Mouse (Mus musculus) heart, adult 9 months (tissue): ENCODE measurements around the gene Rgs10.

Experiments used
- DNase-seq, 2 experiments: peaks; one replicate each; pipeline ENCODE4 v3.0.0; 2022; ENCODE audit warnings: low spot score in 2 of 2

Gene Rgs10

GRCm38 (mm10) chr7:128417930-128418779 is at the start of gene Rgs10:
Gene Rgs10 (minus strand): TSS chr7:128418758.
- peak; percentile 63 to 64 for DNase-seq

- DNase-seq: no peak
Measured at GRCm38 (mm10) chr7:128462406-128462805, 43.8 kb upstream of the Rgs10 start.

- peak; percentile 98 to 99 for DNase-seq
Measured at GRCm38 (mm10) chr7:128461285-128462215, 43.0 kb upstream of the Rgs10 start, which contains the start of gene Tial1. Gene Tial1 (minus strand): TSS chr7:128461717.

GRCm38 (mm10) chr7:128460865-128461228 is 42.3 kb upstream of the Rgs10 start:
- DNase-seq: no peak

- DNase-seq: peak in 1 of 2 experiments; percentile 39
Measured at GRCm38 (mm10) chr7:128460131-128460864, 41.7 kb upstream of the Rgs10 start.

- peak in 1 of 2 experiments; percentile 9 for DNase-seq
Measured at GRCm38 (mm10) chr7:128459791-128460130, 41.2 kb upstream of the Rgs10 start.

- no peak for DNase-seq
Measured at GRCm38 (mm10) chr7:128458011-128458410, 39.5 kb upstream of the Rgs10 start.

GRCm38 (mm10) chr7:128452731-128453130 is 34.2 kb upstream of the Rgs10 start:
- DNase-seq: no peak

GRCm38 (mm10) chr7:128440584-128440983 is 22.0 kb upstream of the Rgs10 start:
- DNase-seq: no peak

GRCm38 (mm10) chr7:128439251-128439650 is 20.7 kb upstream of the Rgs10 start:
- DNase-seq: no peak

- DNase-seq: no peak
Measured at GRCm38 (mm10) chr7:128438131-128438530, 19.6 kb upstream of the Rgs10 start.

GRCm38 (mm10) chr7:128433213-128433612 is 14.7 kb upstream of the Rgs10 start:
- no peak for DNase-seq

- no peak for DNase-seq
Measured at GRCm38 (mm10) chr7:128432574-128432973, 14.0 kb upstream of the Rgs10 start.

GRCm38 (mm10) chr7:128422491-128422890 is 3.9 kb upstream of the Rgs10 start:
- DNase-seq: no peak

GRCm38 (mm10) chr7:128421701-128422100 is 3.1 kb upstream of the Rgs10 start:
- DNase-seq: no peak

- DNase-seq: no peak
Measured at GRCm38 (mm10) chr7:128419690-128420089, 1.1 kb upstream of the Rgs10 start.

GRCm38 (mm10) chr7:128417226-128417929 is 1.2 kb downstream of the Rgs10 start:
- no peak for DNase-seq

GRCm38 (mm10) chr7:128416664-128417063 is 1.9 kb downstream of the Rgs10 start:
- DNase-seq: no peak

GRCm38 (mm10) chr7:128414433-128414832 is 4.1 kb downstream of the Rgs10 start:
- DNase-seq: no peak

- DNase-seq: no peak
Measured at GRCm38 (mm10) chr7:128412071-128412833, 6.3 kb downstream of the Rgs10 start.
